Mouse (Mus musculus): ENCODE measurements at regions not wholly inside any gene's neighbourhood (a gene's known extent, or its start where the extent isn't known, plus 50 kb on each side); places are given as distances from the start of the nearest gene placed in this dataset.

DNA sequence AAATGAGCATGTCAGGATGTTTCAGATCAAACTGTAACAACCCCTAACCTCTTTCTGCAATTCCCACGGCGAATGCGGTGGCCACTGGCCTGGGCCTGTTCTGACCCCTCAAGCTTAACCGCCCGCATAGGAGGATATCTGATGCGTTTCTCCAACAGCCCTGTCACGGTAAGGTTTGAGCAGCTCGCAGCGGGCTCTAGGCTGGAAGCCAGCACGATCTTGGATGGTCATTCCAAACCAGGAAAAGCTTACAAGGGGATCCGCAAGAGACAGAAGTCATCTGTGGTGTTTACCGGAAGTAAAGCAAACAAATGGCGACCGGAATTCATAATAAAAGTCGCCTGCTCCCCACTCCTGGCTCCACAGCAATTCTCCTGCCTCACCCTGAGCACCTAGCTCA is 281.7 kb downstream of the Pdcd6ip start:
- H3K36me3 ChIP-seq (ENCODE audit: control insufficient read depth, insufficient read depth), result no peaks in the 10 kb centered on the region
- H3K27me3 ChIP-seq (ENCODE audit: control insufficient read depth, insufficient read depth, insufficient read length), result no peaks in the 10 kb centered on the region
- H3ac ChIP-seq (ENCODE audit: control insufficient read depth, insufficient read length), result no peak overlapping the region
- no peaks in the 10 kb centered on the region for H3K79me2 ChIP-seq (ENCODE audit: control insufficient read depth, insufficient read depth)
- no peak for TF ChIP-seq POLR2AphosphoS2 (IDR thresholded peaks at IDR 0.05; ENCODE audit: insufficient read length, low read depth)
- TF ChIP-seq MYOD1 (IDR thresholded peaks at IDR 0.05; ENCODE audit: control insufficient read depth in 1 of 3, insufficient read length in 2 of 3, low read depth in 2 of 3), result no peak
- no peak for TF ChIP-seq TCF3 (IDR thresholded peaks at IDR 0.05; ENCODE audit: insufficient read length, low read depth)
- TF ChIP-seq POLR2A (IDR thresholded peaks at IDR 0.05; ENCODE audit: insufficient read length, low read depth), result no peak
- no peak for TF ChIP-seq USF1 (IDR thresholded peaks at IDR 0.05; ENCODE audit: low read depth)
- no peak for TF ChIP-seq CEBPB (IDR thresholded peaks at IDR 0.05; ENCODE audit: insufficient read depth, poor library complexity, severe bottlenecking)
- TF ChIP-seq MYOG (IDR thresholded peaks at IDR 0.05; ENCODE audit: control insufficient read depth in 1 of 3, insufficient read depth in 1 of 3, insufficient read length in 2 of 3, low read depth in 2 of 3), result no peak
- no peak for TF ChIP-seq E2F4 (IDR thresholded peaks at IDR 0.05; ENCODE audit: insufficient read depth)
- TF ChIP-seq TCF12 (IDR thresholded peaks at IDR 0.05; ENCODE audit: insufficient read depth, poor library complexity, severe bottlenecking), result no peak
- TF ChIP-seq REST (IDR thresholded peaks at IDR 0.05; ENCODE audit: insufficient read depth, insufficient read length), result no peak
- TF ChIP-seq MAX (IDR thresholded peaks at IDR 0.05; ENCODE audit: low read depth), result no peak
- no peak for TF ChIP-seq SRF (IDR thresholded peaks at IDR 0.05; ENCODE audit: control insufficient read depth, insufficient read length, low read depth)
- no peak overlapping the region for H3K4me3 ChIP-seq
- H3K4me2 ChIP-seq (ENCODE audit: low read depth), result no peak overlapping the region

- H3K79me2 ChIP-seq (ENCODE audit: control insufficient read depth, insufficient read depth), result no peaks in the 10 kb centered on the region
- TF ChIP-seq REST (IDR thresholded peaks at IDR 0.05; ENCODE audit: insufficient read depth, insufficient read length) (no peak), USF1 (IDR thresholded peaks at IDR 0.05; ENCODE audit: low read depth) (no peak), TCF12 (IDR thresholded peaks at IDR 0.05; ENCODE audit: insufficient read depth, poor library complexity, severe bottlenecking) (no peak), MYOD1 (IDR thresholded peaks at IDR 0.05; ENCODE audit: control insufficient read depth in 1 of 3, insufficient read length in 2 of 3, low read depth in 2 of 3) (no peak), TCF3 (IDR thresholded peaks at IDR 0.05; ENCODE audit: insufficient read length, low read depth) (no peak), MYOG (IDR thresholded peaks at IDR 0.05; ENCODE audit: control insufficient read depth in 1 of 3, insufficient read depth in 1 of 3, insufficient read length in 2 of 3, low read depth in 2 of 3) (no peak), MAX (IDR thresholded peaks at IDR 0.05; ENCODE audit: low read depth) (no peak), POLR2A (IDR thresholded peaks at IDR 0.05; ENCODE audit: insufficient read length, low read depth) (no peak), SRF (IDR thresholded peaks at IDR 0.05; ENCODE audit: control insufficient read depth, insufficient read length, low read depth) (no peak)
- H3K4me2 ChIP-seq (ENCODE audit: low read depth), result no peak overlapping the region
- no peak overlapping the region for H3ac ChIP-seq (ENCODE audit: control insufficient read depth, insufficient read length)
- H3K36me3 ChIP-seq (ENCODE audit: control insufficient read depth, insufficient read depth), result no peaks in the 10 kb centered on the region
- no peaks in the 10 kb centered on the region for H3K27me3 ChIP-seq (ENCODE audit: control insufficient read depth, insufficient read depth, insufficient read length)
- H3K4me3 ChIP-seq, result no peak overlapping the region
Observed at GRCm38 (mm10) chr9:113421645-113422044, 286.4 kb downstream of the Pdcd6ip start.

DNA sequence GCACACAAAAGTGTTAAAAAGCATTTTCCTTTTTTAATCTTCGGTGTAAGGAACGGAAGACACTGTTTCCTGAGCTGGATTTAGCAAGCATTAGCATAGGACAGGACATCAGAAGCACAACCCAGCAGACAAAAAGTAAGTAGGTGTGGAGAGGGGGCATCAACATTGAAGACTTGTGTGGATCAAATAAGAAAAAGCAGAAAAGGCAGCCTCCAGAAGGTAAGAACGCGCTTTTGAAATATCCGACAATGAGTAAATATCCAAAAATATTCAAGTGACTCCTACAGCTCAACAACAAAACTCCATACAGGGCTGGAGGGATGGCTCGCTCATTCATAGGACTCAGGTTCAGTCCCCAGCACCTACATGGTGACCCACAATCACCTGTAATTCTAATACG is 286.9 kb downstream of the Pdcd6ip start:
- Histone ChIP-seq H3ac (ENCODE audit: control insufficient read depth, insufficient read length) (no peak overlapping the region), H3K4me3 (no peak overlapping the region), H3K27me3 (ENCODE audit: control insufficient read depth, insufficient read depth, insufficient read length) (no peaks in the 10 kb centered on the region), H3K79me2 (ENCODE audit: control insufficient read depth, insufficient read depth) (no peaks in the 10 kb centered on the region), H3K36me3 (ENCODE audit: control insufficient read depth, insufficient read depth) (no peaks in the 10 kb centered on the region), H3K4me2 (ENCODE audit: low read depth) (no peak overlapping the region)
- TF ChIP-seq POLR2A (IDR thresholded peaks at IDR 0.05; ENCODE audit: insufficient read length, low read depth), result no peak
- no peak for TF ChIP-seq TCF3 (IDR thresholded peaks at IDR 0.05; ENCODE audit: insufficient read length, low read depth)

DNA sequence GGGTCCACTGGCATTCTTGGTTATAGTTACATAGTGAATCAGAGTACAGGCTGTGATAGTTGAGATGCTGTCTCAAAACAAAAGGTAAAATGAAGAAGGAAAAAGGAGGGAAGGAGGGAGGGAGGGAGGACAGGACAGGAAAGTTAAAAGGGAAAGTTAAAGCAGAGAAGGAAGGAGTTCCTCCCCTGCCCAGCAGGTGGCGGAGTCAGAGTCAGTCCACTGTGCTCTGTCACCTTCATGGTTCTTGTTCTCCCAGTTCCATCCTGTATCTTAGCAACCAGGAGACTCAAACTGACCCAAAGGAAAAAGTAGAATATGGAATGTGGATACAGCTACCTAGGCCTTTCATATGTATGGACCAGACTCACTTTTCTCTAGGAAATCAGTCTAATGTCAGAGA is 288.3 kb downstream of the Pdcd6ip start:
- Histone ChIP-seq H3K36me3 (ENCODE audit: control insufficient read depth, insufficient read depth) (no peaks in the 10 kb centered on the region), H3K4me3 (no peak overlapping the region), H3ac (ENCODE audit: control insufficient read depth, insufficient read length) (no peak overlapping the region), H3K4me2 (ENCODE audit: low read depth) (no peak overlapping the region), H3K79me2 (ENCODE audit: control insufficient read depth, insufficient read depth) (no peaks in the 10 kb centered on the region), H3K27me3 (ENCODE audit: control insufficient read depth, insufficient read depth, insufficient read length) (no peaks in the 10 kb centered on the region)
- no peak for TF ChIP-seq SRF (IDR thresholded peaks at IDR 0.05; ENCODE audit: control insufficient read depth, insufficient read length, low read depth)
- TF ChIP-seq MYOG (IDR thresholded peaks at IDR 0.05; ENCODE audit: control insufficient read depth in 1 of 3, insufficient read depth in 1 of 3, insufficient read length in 2 of 3, low read depth in 2 of 3), result no peak

GRCm38 (mm10) chr9:113417106-113417505 is 291.0 kb downstream of the Pdcd6ip start:
- Histone ChIP-seq H3K36me3 (ENCODE audit: control insufficient read depth, insufficient read depth) (no peaks in the 10 kb centered on the region), H3K27me3 (ENCODE audit: control insufficient read depth, insufficient read depth, insufficient read length) (no peaks in the 10 kb centered on the region), H3K4me3 (no peak overlapping the region), H3K79me2 (ENCODE audit: control insufficient read depth, insufficient read depth) (no peaks in the 10 kb centered on the region), H3ac (ENCODE audit: control insufficient read depth, insufficient read length) (no peak overlapping the region), H3K4me2 (ENCODE audit: low read depth) (no peak overlapping the region)
- TF ChIP-seq POLR2A (IDR thresholded peaks at IDR 0.05; ENCODE audit: insufficient read length, low read depth) (no peak), E2F4 (IDR thresholded peaks at IDR 0.05; ENCODE audit: insufficient read depth) (no peak), MAX (IDR thresholded peaks at IDR 0.05; ENCODE audit: low read depth) (no peak), MYOD1 (IDR thresholded peaks at IDR 0.05; ENCODE audit: control insufficient read depth in 1 of 3, insufficient read length in 2 of 3, low read depth in 2 of 3) (no peak), SRF (IDR thresholded peaks at IDR 0.05; ENCODE audit: control insufficient read depth, insufficient read length, low read depth) (no peak), POLR2AphosphoS2 (IDR thresholded peaks at IDR 0.05; ENCODE audit: insufficient read length, low read depth) (no peak), USF1 (IDR thresholded peaks at IDR 0.05; ENCODE audit: low read depth) (no peak), MYOG (IDR thresholded peaks at IDR 0.05; ENCODE audit: control insufficient read depth in 1 of 3, insufficient read depth in 1 of 3, insufficient read length in 2 of 3, low read depth in 2 of 3) (no peak), TCF3 (IDR thresholded peaks at IDR 0.05; ENCODE audit: insufficient read length, low read depth) (no peak), CEBPB (IDR thresholded peaks at IDR 0.05; ENCODE audit: insufficient read depth, poor library complexity, severe bottlenecking) (no peak), REST (IDR thresholded peaks at IDR 0.05; ENCODE audit: insufficient read depth, insufficient read length) (no peak), TCF12 (IDR thresholded peaks at IDR 0.05; ENCODE audit: insufficient read depth, poor library complexity, severe bottlenecking) (no peak)

Data from myocyte (in vitro differentiated cells).